Mouse (Mus musculus): Measurements from ENCODE around the gene Gm6217. TPM values are rescaled to one million over a fixed set of nuclear protein-coding genes. Genes with fewer than 3 reads are reported as not detected.

Gm6217 gene
- polyA plus RNA-seq, 1 experiment from 2014 or later = not detected

DNA sequence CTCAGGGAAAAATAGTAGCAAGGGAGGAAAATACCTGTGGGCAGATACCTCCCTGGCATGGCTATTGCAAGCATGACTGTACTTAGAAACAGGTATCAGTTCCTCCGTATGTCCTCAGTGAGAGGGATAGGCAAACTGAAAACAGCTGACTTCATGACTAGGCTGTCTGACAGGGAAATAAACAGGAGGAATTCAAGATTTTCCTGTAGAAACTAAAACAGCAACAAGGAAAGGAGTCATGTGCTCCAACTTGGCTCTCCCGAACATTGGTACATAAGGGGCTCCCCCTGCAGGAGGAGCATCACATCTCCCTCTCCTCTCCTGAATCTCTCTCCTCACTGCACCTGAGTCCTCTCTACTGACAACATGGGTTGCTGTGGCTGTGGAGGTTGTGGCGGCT is 18.2 kb downstream of the Gm6217 start, which contains the start of gene A030005L19Rik:
Gene A030005L19Rik, plus strand, starts transcription at position 301 of the 400 bp plus-strand sequence.
- H3K36me3 ChIP-seq (ENCODE audit: control insufficient read depth, insufficient read depth, low read length) = no peaks in the 10 kb centered on the region
- 84% methylated on average over 3 of the region's 3 CpGs for WGBS
- no peaks in the 10 kb centered on the region for H3K4me1 ChIP-seq (ENCODE audit: control insufficient read depth, insufficient read depth, low read length)
- H3K9me3 ChIP-seq (ENCODE audit: control insufficient read depth, low read length) = no peaks in the 10 kb centered on the region
- no peak for DNase-seq (ENCODE audit: low spot score)
- no peaks in the 10 kb centered on the region for H3K27me3 ChIP-seq (ENCODE audit: control insufficient read depth, insufficient read depth, low read length)
- no peak for ATAC-seq (ENCODE audit: insufficient read depth, low FRiP score, low TSS enrichment)
- no peak within 1 kb of the TSS for H3K9ac ChIP-seq (ENCODE audit: low read length)
- no peak within 1 kb of the TSS for H3K4me3 ChIP-seq (ENCODE audit: low read depth, low read length)
- H3K4me2 ChIP-seq (ENCODE audit: low read depth) = no peak within 1 kb of the TSS
- H3K27ac ChIP-seq (ENCODE audit: low read depth, low read length) = no peak within 1 kb of the TSS

DNA sequence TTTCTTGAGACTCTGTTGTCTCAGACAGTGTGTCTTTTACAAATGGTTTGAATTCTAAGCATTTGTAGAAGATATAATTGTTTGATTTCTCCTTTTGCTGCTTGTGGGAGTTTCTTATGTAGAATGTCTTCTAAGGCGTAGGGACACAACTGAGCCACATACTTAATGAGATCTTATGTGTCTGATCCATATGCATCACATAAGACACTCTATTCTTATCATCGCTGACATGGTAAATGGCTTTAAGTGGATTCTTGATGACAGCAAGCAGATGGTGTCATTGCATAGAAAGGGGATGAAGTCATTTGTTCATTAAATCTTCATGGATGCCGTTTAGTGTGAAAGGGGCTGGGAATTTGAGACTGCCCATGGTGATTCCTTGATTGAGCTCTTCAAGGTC is 25.3 kb downstream of the Gm6217 start:
- H3K4me3 ChIP-seq (ENCODE audit: low read depth, low read length) = no peak overlapping the region
- 76% methylated on average over 3 of the region's 3 CpGs for WGBS
- H3K4me1 ChIP-seq (ENCODE audit: control insufficient read depth, insufficient read depth, low read length) = no peaks in the 10 kb centered on the region
- DNase-seq (ENCODE audit: low spot score) (no peak), ATAC-seq (ENCODE audit: insufficient read depth, low FRiP score, low TSS enrichment) (no peak)
- no peak overlapping the region for H3K27ac ChIP-seq (ENCODE audit: low read depth, low read length)
- H3K27me3 ChIP-seq (ENCODE audit: control insufficient read depth, insufficient read depth, low read length) = no peaks in the 10 kb centered on the region
- H3K9me3 ChIP-seq (ENCODE audit: control insufficient read depth, low read length) = no peaks in the 10 kb centered on the region
- H3K9ac ChIP-seq (ENCODE audit: low read length) = no peak overlapping the region
- H3K36me3 ChIP-seq (ENCODE audit: control insufficient read depth, insufficient read depth, low read length) = no peaks in the 10 kb centered on the region
- H3K4me2 ChIP-seq (ENCODE audit: low read depth) = no peak overlapping the region

GRCm38 (mm10) chr1:82901201-82901600 is 30.0 kb downstream of the Gm6217 start:
- ATAC-seq (ENCODE audit: insufficient read depth, low FRiP score, low TSS enrichment) = no peak

DNA sequence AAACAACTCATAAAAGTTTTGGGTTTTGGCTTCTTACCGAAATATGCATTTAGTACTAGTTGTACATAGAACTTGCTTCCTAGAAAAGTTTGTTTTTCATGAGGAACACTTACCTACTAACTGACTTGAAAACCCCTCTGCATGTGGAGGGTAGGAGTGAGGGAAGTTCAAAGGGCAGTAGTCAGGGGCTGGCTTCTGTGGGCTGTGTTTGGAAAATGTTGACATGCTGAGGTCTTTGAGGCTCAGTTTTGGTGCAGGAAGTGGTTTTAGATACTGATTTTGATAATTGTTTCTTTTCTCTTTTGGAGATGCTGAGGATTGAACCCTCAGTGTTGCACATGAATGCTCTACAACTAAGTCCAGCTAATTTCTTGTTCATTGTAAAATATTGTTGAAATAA is 30.6 kb downstream of the Gm6217 start:
- Histone ChIP-seq H3K4me2 (ENCODE audit: low read depth) (no peak overlapping the region), H3K27ac (ENCODE audit: low read depth, low read length) (no peak overlapping the region), H3K27me3 (ENCODE audit: control insufficient read depth, insufficient read depth, low read length) (no peaks in the 10 kb centered on the region), H3K9ac (ENCODE audit: low read length) (no peak overlapping the region), H3K36me3 (ENCODE audit: control insufficient read depth, insufficient read depth, low read length) (no peaks in the 10 kb centered on the region; the same call in 1 of the 2 replicates), H3K9me3 (ENCODE audit: control insufficient read depth, low read length) (no peaks in the 10 kb centered on the region), H3K4me3 (ENCODE audit: low read depth, low read length) (no peak overlapping the region), H3K4me1 (ENCODE audit: control insufficient read depth, insufficient read depth, low read length) (no peaks in the 10 kb centered on the region)
- 98% methylated on average over 1 of the region's 1 CpGs for WGBS
- no peak for ATAC-seq (ENCODE audit: insufficient read depth, low FRiP score, low TSS enrichment)
- no peak for DNase-seq (ENCODE audit: low spot score)

More at GRCm38 (mm10) chr1:82901201-82901600, 30.0 kb downstream of the Gm6217 start:
- H3K27ac ChIP-seq (ENCODE audit: low read depth, low read length) = no peak overlapping the region
- no peaks in the 10 kb centered on the region for H3K4me1 ChIP-seq (ENCODE audit: control insufficient read depth, insufficient read depth, low read length)
- H3K9ac ChIP-seq (ENCODE audit: low read length) = no peak overlapping the region
- no peak overlapping the region for H3K4me3 ChIP-seq (ENCODE audit: low read depth, low read length)
- WGBS = 93% methylated on average over 3 of the region's 3 CpGs
- no peaks in the 10 kb centered on the region; the same call in 1 of the 2 replicates for H3K36me3 ChIP-seq (ENCODE audit: control insufficient read depth, insufficient read depth, low read length)
- H3K9me3 ChIP-seq (ENCODE audit: control insufficient read depth, low read length) = no peaks in the 10 kb centered on the region
- no peaks in the 10 kb centered on the region for H3K27me3 ChIP-seq (ENCODE audit: control insufficient read depth, insufficient read depth, low read length)
- DNase-seq (ENCODE audit: low spot score) = no peak
- no peak overlapping the region for H3K4me2 ChIP-seq (ENCODE audit: low read depth)

- Histone ChIP-seq H3K27ac (ENCODE audit: low read depth, low read length) (no peak overlapping the region), H3K4me1 (ENCODE audit: control insufficient read depth, insufficient read depth, low read length) (no peaks in the 10 kb centered on the region), H3K27me3 (ENCODE audit: control insufficient read depth, insufficient read depth, low read length) (no peaks in the 10 kb centered on the region), H3K9ac (ENCODE audit: low read length) (no peak overlapping the region), H3K4me2 (ENCODE audit: low read depth) (no peak overlapping the region), H3K9me3 (ENCODE audit: control insufficient read depth, low read length) (no peaks in the 10 kb centered on the region), H3K4me3 (ENCODE audit: low read depth, low read length) (no peak overlapping the region), H3K36me3 (ENCODE audit: control insufficient read depth, insufficient read depth, low read length) (no peaks in the 10 kb centered on the region; the same call in 1 of the 2 replicates)
- no peak for DNase-seq (ENCODE audit: low spot score)
- ATAC-seq (ENCODE audit: insufficient read depth, low FRiP score, low TSS enrichment) = no peak
- 94% methylated on average over 7 of the region's 7 CpGs for WGBS
Measured at GRCm38 (mm10) chr1:82893269-82893668, 37.9 kb downstream of the Gm6217 start.

Other genes with a start within 250 kb of the Gm6217 start
- gene Mff, start 206.5 kb downstream of the Gm6217 start, polyA plus RNA-seq (2014; fragmentation: Nextera tagmentation; extraction: Ambion mirVana) = 278 and 290 TPM in 2 replicates
- 0.28 TPM in 1 of 2 replicates, not detected in the other for gene Tm4sf20, start 162.9 kb downstream of the Gm6217 start, polyA plus RNA-seq (2014; fragmentation: Nextera tagmentation; extraction: Ambion mirVana)
- not detected in 2 replicates for gene Gm47791, start 160.2 kb downstream of the Gm6217 start, polyA plus RNA-seq (2014; fragmentation: Nextera tagmentation; extraction: Ambion mirVana)
- gene Agfg1, start 91.9 kb downstream of the Gm6217 start, polyA plus RNA-seq (2014; fragmentation: Nextera tagmentation; extraction: Ambion mirVana) = 55.0 and 58.4 TPM in 2 replicates
- not detected in 2 replicates for gene A030005L19Rik, start 18.1 kb downstream of the Gm6217 start, polyA plus RNA-seq (2014; fragmentation: Nextera tagmentation; extraction: Ambion mirVana)
- not detected in 2 replicates for gene A030014E15Rik, start 6.5 kb downstream of the Gm6217 start, polyA plus RNA-seq (2014; fragmentation: Nextera tagmentation; extraction: Ambion mirVana)
- gene A030003K21Rik, start 12.0 kb upstream of the Gm6217 start, polyA plus RNA-seq (2014; fragmentation: Nextera tagmentation; extraction: Ambion mirVana) = not detected in 2 replicates
- gene Gm7544, start 24.6 kb upstream of the Gm6217 start, polyA plus RNA-seq (2014; fragmentation: Nextera tagmentation; extraction: Ambion mirVana) = not detected in 2 replicates
- not detected in 2 replicates for gene Gm47955, start 28.9 kb upstream of the Gm6217 start, polyA plus RNA-seq (2014; fragmentation: Nextera tagmentation; extraction: Ambion mirVana)
- not detected in 2 replicates for gene Gm47959, start 69.1 kb upstream of the Gm6217 start, polyA plus RNA-seq (2014; fragmentation: Nextera tagmentation; extraction: Ambion mirVana)
- gene Slc19a3, start 107.0 kb upstream of the Gm6217 start, polyA plus RNA-seq (2014; fragmentation: Nextera tagmentation; extraction: Ambion mirVana) = 0.41 and 0.72 TPM in 2 replicates
- gene Krtap28-10, start 111.1 kb upstream of the Gm6217 start, polyA plus RNA-seq (2014; fragmentation: Nextera tagmentation; extraction: Ambion mirVana) = not detected in 2 replicates
- not detected in 2 replicates for gene Gm47969, start 113.5 kb upstream of the Gm6217 start, polyA plus RNA-seq (2014; fragmentation: Nextera tagmentation; extraction: Ambion mirVana)
- gene A030005K14Rik, start 128.0 kb upstream of the Gm6217 start, polyA plus RNA-seq (2014; fragmentation: Nextera tagmentation; extraction: Ambion mirVana) = not detected in 2 replicates
- not detected in 2 replicates for gene Krtap28-13, start 129.5 kb upstream of the Gm6217 start, polyA plus RNA-seq (2014; fragmentation: Nextera tagmentation; extraction: Ambion mirVana)
- gene Ccl20, start 185.4 kb upstream of the Gm6217 start, polyA plus RNA-seq (2014; fragmentation: Nextera tagmentation; extraction: Ambion mirVana) = not detected in 2 replicates
- gene Daw1, start 228.4 kb upstream of the Gm6217 start, polyA plus RNA-seq (2014; fragmentation: Nextera tagmentation; extraction: Ambion mirVana) = not detected in 2 replicates

Measured in neural tube, embryonic 11.5 days (tissue).